Mouse (Mus musculus): Measurements from ENCODE around the gene Pvalb. TPM values are rescaled to one million over a fixed set of nuclear protein-coding genes. Genes with fewer than 3 reads are reported as not detected.

Gene Pvalb
- polyA plus RNA-seq, 1 experiment from 2014 or later: not detected

DNA sequence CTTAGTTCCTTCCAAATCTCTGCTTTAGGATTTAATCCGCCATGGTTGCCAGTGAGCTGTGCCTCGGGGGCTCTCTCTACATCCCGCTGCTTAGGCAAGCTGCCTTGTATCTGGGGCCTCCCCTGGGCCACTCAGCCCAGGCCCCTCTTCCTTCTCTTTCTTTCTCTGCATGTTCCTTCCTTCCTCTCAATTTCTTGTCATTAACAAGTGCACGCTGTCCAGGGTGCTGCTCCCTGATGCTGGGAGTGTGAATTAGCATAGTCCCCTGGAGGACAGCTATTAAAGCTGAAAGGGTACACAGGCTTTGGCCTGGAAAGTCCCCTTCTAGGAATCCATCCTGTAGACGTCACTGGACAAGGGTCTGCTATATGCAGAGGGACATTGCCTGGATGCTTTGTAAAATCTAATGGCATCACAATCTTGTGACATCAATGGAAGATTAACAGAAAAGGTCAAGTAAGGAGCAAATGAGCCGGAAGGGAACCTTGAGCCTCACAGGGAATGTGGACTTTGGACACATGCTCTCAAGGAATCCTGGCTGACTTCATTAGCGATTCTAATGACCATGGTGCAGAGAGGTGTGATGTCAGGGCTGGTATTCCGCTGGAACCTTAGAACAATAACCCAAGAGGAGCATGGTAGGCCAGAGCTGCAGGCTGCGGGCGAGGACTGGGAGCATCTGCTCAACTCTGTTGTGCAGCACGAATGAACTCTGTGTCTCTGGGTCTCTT is 53.0 kb downstream of the Pvalb start:
- Histone ChIP-seq H3K27me3 (replicated peaks; ENCODE audit: control insufficient read depth, insufficient read depth, low read length) (no peaks in the 10 kb centered on the region), H3K4me2 (ENCODE audit: low read length) (no peak overlapping the region), H3K4me1 (replicated peaks; ENCODE audit: control insufficient read depth, insufficient read depth, low read length) (peaks cover 6% of the 10 kb centered on the region), H3K9me3 (ENCODE audit: control insufficient read depth, low read length) (no peaks in the 10 kb centered on the region), H3K9ac (replicated peaks; ENCODE audit: low read depth, low read length) (no peak overlapping the region), H3K36me3 (ENCODE audit: control insufficient read depth, insufficient read depth) (no peaks in the 10 kb centered on the region), H3K4me3 (replicated peaks; ENCODE audit: low read length) (no peak overlapping the region), H3K27ac (ENCODE audit: low read length) (no peak overlapping the region)
- no peak for ATAC-seq
- WGBS: 37% methylated on average over 11 of the region's 11 CpGs

DNA sequence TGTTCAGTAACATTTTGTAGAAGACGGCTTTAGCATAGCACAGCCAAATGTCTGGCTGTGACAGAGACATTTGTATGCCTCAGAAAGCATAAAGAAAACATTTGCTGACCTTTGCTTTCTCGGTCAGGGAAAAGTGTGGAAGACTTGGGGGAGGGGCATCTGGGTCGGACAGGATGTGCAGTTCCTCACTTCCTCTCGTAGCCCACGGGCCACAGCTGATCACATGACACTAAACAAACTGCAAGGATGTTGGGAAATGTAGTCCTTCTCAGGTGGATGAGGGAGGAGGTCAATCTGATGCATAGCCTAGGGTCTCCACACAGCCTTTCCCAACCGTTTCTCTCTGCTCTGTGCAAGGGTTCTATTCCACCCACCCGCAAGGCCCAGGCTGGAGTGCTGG is 57.6 kb downstream of the Pvalb start:
- Histone ChIP-seq H3K4me3 (replicated peaks; ENCODE audit: low read length) (no peak overlapping the region), H3K4me1 (replicated peaks; ENCODE audit: control insufficient read depth, insufficient read depth, low read length) (no peaks in the 10 kb centered on the region), H3K27ac (ENCODE audit: low read length) (no peak overlapping the region), H3K4me2 (ENCODE audit: low read length) (no peak overlapping the region), H3K27me3 (replicated peaks; ENCODE audit: control insufficient read depth, insufficient read depth, low read length) (no peaks in the 10 kb centered on the region), H3K9me3 (ENCODE audit: control insufficient read depth, low read length) (no peaks in the 10 kb centered on the region), H3K36me3 (ENCODE audit: control insufficient read depth, insufficient read depth) (no peaks in the 10 kb centered on the region), H3K9ac (replicated peaks; ENCODE audit: low read depth, low read length) (no peak overlapping the region)
- no peak for ATAC-seq
- WGBS: 76% methylated on average over 7 of the region's 7 CpGs

Other genes starting within 250 kb of the Pvalb start
- gene Foxred2, start 249.7 kb downstream of the Pvalb start, polyA plus RNA-seq (2015; fragmentation: Nextera tagmentation; extraction: Ambion mirVana): 16.8 and 17.3 TPM in 2 replicates
- gene Eif3d, start 235.6 kb downstream of the Pvalb start, polyA plus RNA-seq (2015; fragmentation: Nextera tagmentation; extraction: Ambion mirVana): 180 and 207 TPM in 2 replicates
- gene Cacng2, start 86.4 kb downstream of the Pvalb start, polyA plus RNA-seq (2015; fragmentation: Nextera tagmentation; extraction: Ambion mirVana): 6.9 and 7.1 TPM in 2 replicates
- 113 and 114 TPM in 2 replicates for gene Ift27, start 32.3 kb downstream of the Pvalb start, polyA plus RNA-seq (2015; fragmentation: Nextera tagmentation; extraction: Ambion mirVana)
- 0.53 and 0.83 TPM in 2 replicates for gene Ncf4, start 38.4 kb upstream of the Pvalb start, polyA plus RNA-seq (2015; fragmentation: Nextera tagmentation; extraction: Ambion mirVana)
- gene Csf2rb2, start 99.3 kb upstream of the Pvalb start, polyA plus RNA-seq (2015; fragmentation: Nextera tagmentation; extraction: Ambion mirVana): 0.06 and 0.15 TPM in 2 replicates
- 0.27 and 0.65 TPM in 2 replicates for gene Csf2rb, start 119.4 kb upstream of the Pvalb start, polyA plus RNA-seq (2015; fragmentation: Nextera tagmentation; extraction: Ambion mirVana)
- gene Tex33, start 189.5 kb upstream of the Pvalb start, polyA plus RNA-seq (2015; fragmentation: Nextera tagmentation; extraction: Ambion mirVana): not detected in 2 replicates
- 25.1 and 28.4 TPM in 2 replicates for gene Tst, start 199.5 kb upstream of the Pvalb start, polyA plus RNA-seq (2015; fragmentation: Nextera tagmentation; extraction: Ambion mirVana)
- gene Mpst, start 200.0 kb upstream of the Pvalb start, polyA plus RNA-seq (2015; fragmentation: Nextera tagmentation; extraction: Ambion mirVana): 4.4 and 5.0 TPM in 2 replicates
- 105 and 141 TPM in 2 replicates for gene Kctd17, start 222.2 kb upstream of the Pvalb start, polyA plus RNA-seq (2015; fragmentation: Nextera tagmentation; extraction: Ambion mirVana)

Measured in forebrain, embryonic 16.5 days (tissue).